Mouse (Mus musculus): Measurements from ENCODE around the gene Pgbd1. TPM values are rescaled to one million over a fixed set of nuclear protein-coding genes. Genes with fewer than 3 reads are reported as not detected.

The Pgbd1 gene
- polyA plus RNA-seq, 1 experiment, result 0.17 TPM

DNA sequence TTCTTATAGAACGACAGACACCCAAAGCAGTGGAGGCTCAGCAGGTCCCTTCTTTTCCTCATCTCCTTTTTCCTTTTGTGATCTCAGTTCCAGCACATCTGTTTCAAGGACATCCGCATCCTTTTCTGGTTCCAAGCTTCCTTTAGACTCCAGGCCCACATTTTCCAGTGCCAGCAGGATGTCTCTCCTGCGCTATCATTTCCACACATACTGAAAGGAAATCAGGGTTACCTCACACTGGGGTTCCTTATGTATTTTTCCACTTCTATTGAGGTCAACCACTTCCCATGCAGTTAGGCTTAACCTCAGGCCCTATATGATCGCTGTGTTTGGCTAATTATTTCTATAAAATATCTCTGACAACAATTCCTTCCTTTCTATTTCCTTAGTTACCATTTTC is 5.4 kb downstream of the Pgbd1 start:
- TF ChIP-seq GATA1 (IDR thresholded peaks at IDR 0.05; ENCODE audit: low read length), result no peak

GRCm38 (mm10) chr13:21427631-21428030 is 13.2 kb downstream of the Pgbd1 start:
- no peak for TF ChIP-seq GATA1 (IDR thresholded peaks at IDR 0.05; ENCODE audit: low read length)

GRCm38 (mm10) chr13:21423301-21423700 is 17.6 kb downstream of the Pgbd1 start:
- TF ChIP-seq GATA1 (IDR thresholded peaks at IDR 0.05; ENCODE audit: low read length), result no peak

- TF ChIP-seq GATA1 (IDR thresholded peaks at IDR 0.05; ENCODE audit: low read length), result no peak
These were observed 22.0 kb downstream of the Pgbd1 start for GRCm38 (mm10) chr13:21418865-21419264.

- no peak for TF ChIP-seq GATA1 (IDR thresholded peaks at IDR 0.05; ENCODE audit: low read length)
These were observed 23.4 kb downstream of the Pgbd1 start for GRCm38 (mm10) chr13:21417298-21418010.

DNA sequence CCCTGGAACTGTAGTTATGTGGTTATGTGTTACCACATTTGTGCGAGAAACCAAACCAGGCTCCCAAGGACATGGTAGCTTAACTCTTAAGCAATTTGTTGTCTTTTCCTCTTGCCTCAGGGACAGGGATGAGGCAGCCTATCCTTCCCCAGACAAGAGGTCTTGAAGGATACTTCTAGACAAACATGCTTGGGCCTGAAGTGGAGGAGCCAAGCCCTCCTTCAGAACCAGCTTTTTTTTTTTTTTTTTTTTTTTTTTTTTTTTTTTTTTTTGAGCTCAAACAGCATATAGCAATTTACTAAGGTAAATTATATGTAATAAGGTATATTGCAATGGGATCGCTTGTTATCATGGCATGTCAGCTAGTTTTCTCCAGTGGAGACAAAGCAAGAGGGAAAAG is 25.1 kb downstream of the Pgbd1 start:
- TF ChIP-seq GATA1 (IDR thresholded peaks at IDR 0.05; ENCODE audit: low read length), result no peak

GRCm38 (mm10) chr13:21415266-21415665 is 25.6 kb downstream of the Pgbd1 start:
- TF ChIP-seq GATA1 (IDR thresholded peaks at IDR 0.05; ENCODE audit: low read length), result peak; percentile 8

DNA sequence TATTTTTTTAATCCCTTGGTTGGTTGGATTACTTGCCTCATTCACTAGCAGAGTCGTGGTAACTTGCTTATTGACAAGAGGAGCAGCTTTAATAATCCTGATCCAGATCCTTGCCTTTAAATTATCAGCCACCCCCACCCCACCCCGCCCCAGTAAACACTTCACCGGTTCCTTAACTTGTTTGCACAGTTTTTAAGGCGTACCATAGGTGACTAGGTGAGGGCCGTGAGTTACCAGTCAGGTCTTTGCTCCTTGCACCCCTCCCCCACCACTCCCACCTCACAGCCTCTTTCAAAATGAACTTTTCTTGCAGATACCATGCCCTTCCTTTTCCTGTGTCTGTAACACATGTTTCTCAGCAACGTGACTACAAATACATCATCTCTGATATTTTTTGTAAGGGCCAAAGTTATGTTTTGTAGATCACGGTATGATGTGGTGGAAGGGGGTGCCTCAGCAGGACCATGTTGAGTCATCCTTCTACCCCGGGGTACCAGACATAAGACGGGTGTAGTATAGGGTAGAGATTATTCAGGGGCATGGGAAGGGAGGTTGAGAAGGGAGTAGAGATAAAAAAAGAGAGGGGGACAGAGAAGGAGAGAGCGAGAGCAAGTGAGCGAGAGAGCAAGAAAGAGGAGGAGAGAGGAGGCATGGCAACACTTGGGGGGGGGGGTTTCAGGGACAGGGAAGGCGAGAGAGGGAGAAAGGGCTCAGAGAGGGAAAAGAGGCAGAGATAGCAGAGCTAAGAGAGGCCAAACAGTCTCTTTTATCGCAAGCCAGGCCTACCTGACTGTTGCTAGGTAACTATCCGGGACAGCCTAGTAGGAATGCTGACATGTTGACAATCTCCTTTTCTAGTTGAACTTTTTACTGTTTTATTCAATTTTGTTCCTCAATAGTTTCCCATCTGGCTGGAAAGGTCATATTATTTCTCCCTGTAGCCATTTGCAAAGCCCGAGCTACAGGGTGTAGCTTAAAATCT is 26.3 kb downstream of the Pgbd1 start:
- no peak for TF ChIP-seq GATA1 (IDR thresholded peaks at IDR 0.05; ENCODE audit: low read length)

GRCm38 (mm10) chr13:21408805-21409459 is 31.9 kb downstream of the Pgbd1 start:
- no peak for TF ChIP-seq GATA1 (IDR thresholded peaks at IDR 0.05; ENCODE audit: low read length)

DNA sequence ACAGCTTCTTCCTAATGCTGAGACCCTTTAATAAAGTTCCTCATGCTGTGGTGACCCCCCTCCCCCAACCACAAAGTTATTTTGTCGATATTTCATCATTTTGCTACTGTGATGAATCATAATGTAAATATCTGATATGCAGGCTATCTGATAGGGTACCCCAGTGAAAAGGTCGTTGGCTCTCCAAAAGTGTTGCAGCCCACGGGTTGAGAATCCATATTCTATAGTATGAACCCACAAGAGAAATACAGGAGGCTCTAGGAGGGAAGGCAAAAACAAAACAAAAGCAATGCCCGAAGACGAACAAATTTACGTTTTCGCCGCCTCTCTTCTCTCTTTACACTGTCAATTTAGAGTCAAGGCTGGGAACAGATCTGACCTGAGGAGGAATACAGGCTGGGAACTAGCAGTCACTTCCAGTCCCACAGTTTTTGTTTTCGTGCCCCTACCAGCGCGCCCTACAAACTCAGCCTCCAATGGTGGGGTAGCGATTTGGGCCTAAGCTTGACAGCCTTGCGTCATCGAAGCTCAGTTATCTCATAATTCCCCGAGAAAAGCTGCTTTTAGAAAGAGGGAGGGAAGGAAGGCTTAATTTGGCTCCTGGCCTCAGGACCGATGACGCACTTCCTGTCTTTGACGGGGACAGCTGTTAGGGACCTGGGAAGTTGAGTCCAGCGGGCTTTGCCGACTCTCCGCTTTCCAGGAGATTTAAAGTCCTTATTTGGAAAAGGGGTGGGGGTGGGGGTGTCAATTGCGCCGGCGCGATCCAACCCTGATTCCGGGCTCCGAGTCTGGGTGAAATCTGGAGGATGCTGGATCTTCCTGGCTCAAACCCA is 32.7 kb downstream of the Pgbd1 start:
- TF ChIP-seq GATA1 (IDR thresholded peaks at IDR 0.05; ENCODE audit: low read length), result no peak

DNA sequence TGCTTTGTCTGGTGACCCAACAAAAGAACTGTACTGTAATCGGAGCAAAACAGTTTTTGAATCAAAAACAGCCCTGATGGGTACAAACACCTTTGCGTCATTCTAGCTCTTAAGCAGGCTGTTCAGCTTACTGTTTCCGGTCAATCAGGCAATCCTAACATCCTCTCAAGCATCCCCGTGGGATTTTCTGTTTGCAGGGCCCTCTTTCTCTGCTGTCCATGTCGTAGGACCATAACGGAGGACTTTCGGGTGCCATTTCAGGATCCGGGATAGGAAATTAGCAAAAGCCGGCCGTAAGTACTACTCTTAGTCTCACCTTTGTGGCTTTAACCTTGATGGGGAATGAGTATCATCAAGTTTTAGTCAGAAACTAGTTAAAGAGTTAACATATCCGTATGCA is 33.5 kb downstream of the Pgbd1 start:
- no peak for TF ChIP-seq GATA1 (IDR thresholded peaks at IDR 0.05; ENCODE audit: low read length)

- TF ChIP-seq GATA1 (IDR thresholded peaks at IDR 0.05; ENCODE audit: low read length), result no peak
These were observed 38.0 kb downstream of the Pgbd1 start for GRCm38 (mm10) chr13:21402848-21403247.

GRCm38 (mm10) chr13:21402287-21402846 is 38.5 kb downstream of the Pgbd1 start, which contains the start of gene Zkscan3:
TSS of gene Zkscan3 (minus strand) at chr13:21402755.
- no peak for TF ChIP-seq GATA1 (IDR thresholded peaks at IDR 0.05; ENCODE audit: low read length)

GRCm38 (mm10) chr13:21401636-21402286 is 39.1 kb downstream of the Pgbd1 start:
- no peak for TF ChIP-seq GATA1 (IDR thresholded peaks at IDR 0.05; ENCODE audit: low read length)

Data from G1E-ER4 (cell line).